Mouse (Mus musculus): ENCODE results near the gene Castor1.

Gene Castor1

GRCm38 (mm10) chr11:4205951-4206350 lies 12.1 kb upstream of the Castor1 start:
- DNase-seq (ENCODE audit: extremely low read depth, insufficient read length, low spot score), result no peak

GRCm38 (mm10) chr11:4206563-4206962 lies 11.5 kb upstream of the Castor1 start:
- no peak for DNase-seq (ENCODE audit: extremely low read depth, insufficient read length, low spot score)

- no peak for DNase-seq (ENCODE audit: extremely low read depth, insufficient read length, low spot score)
Measured at GRCm38 (mm10) chr11:4207655-4208054, 10.4 kb upstream of the Castor1 start.

- DNase-seq (ENCODE audit: extremely low read depth, insufficient read length, low spot score), result no peak
Measured at GRCm38 (mm10) chr11:4209556-4209955, 8.5 kb upstream of the Castor1 start.

GRCm38 (mm10) chr11:4210786-4211185 lies 7.2 kb upstream of the Castor1 start:
- DNase-seq (ENCODE audit: extremely low read depth, insufficient read length, low spot score), result no peak

GRCm38 (mm10) chr11:4213107-4213506 lies 4.9 kb upstream of the Castor1 start:
- DNase-seq (ENCODE audit: extremely low read depth, insufficient read length, low spot score), result no peak

GRCm38 (mm10) chr11:4214572-4214971 lies 3.5 kb upstream of the Castor1 start:
- no peak for DNase-seq (ENCODE audit: extremely low read depth, insufficient read length, low spot score)

- no peak for DNase-seq (ENCODE audit: extremely low read depth, insufficient read length, low spot score)
Measured at GRCm38 (mm10) chr11:4215061-4215460, 3.0 kb upstream of the Castor1 start.

GRCm38 (mm10) chr11:4216248-4217000 lies 1.6 kb upstream of the Castor1 start:
- DNase-seq (ENCODE audit: extremely low read depth, insufficient read length, low spot score), result no peak

- DNase-seq (ENCODE audit: extremely low read depth, insufficient read length, low spot score), result no peak
Measured at GRCm38 (mm10) chr11:4218637-4219036, 612 bp downstream of the Castor1 start.

- peak; percentile 71 for DNase-seq (ENCODE audit: extremely low read depth, insufficient read length, low spot score)
Measured at GRCm38 (mm10) chr11:4219317-4219751, 1.3 kb downstream of the Castor1 start.

GRCm38 (mm10) chr11:4219908-4220307 lies 1.9 kb downstream of the Castor1 start:
- no peak for DNase-seq (ENCODE audit: extremely low read depth, insufficient read length, low spot score)

- DNase-seq (ENCODE audit: extremely low read depth, insufficient read length, low spot score), result peak; percentile 69
Measured at GRCm38 (mm10) chr11:4220443-4221400, 2.7 kb downstream of the Castor1 start.

- no peak for DNase-seq (ENCODE audit: extremely low read depth, insufficient read length, low spot score)
Measured at GRCm38 (mm10) chr11:4222046-4222950, 4.3 kb downstream of the Castor1 start.

- DNase-seq (ENCODE audit: extremely low read depth, insufficient read length, low spot score), result no peak
Measured at GRCm38 (mm10) chr11:4223393-4224188, 5.6 kb downstream of the Castor1 start.

GRCm38 (mm10) chr11:4224223-4224622 lies 6.2 kb downstream of the Castor1 start:
- no peak for DNase-seq (ENCODE audit: extremely low read depth, insufficient read length, low spot score)

- DNase-seq (ENCODE audit: extremely low read depth, insufficient read length, low spot score), result no peak
Measured at GRCm38 (mm10) chr11:4226569-4227325, 8.7 kb downstream of the Castor1 start.

GRCm38 (mm10) chr11:4228463-4228862 lies 10.4 kb downstream of the Castor1 start:
- DNase-seq (ENCODE audit: extremely low read depth, insufficient read length, low spot score), result no peak

- no peak for DNase-seq (ENCODE audit: extremely low read depth, insufficient read length, low spot score)
Measured at GRCm38 (mm10) chr11:4229841-4230240, 11.8 kb downstream of the Castor1 start.
